Mouse (Mus musculus) liver, embryonic 14.5 days (tissue): ENCODE measurements around the gene Polr3b.

Source experiments
- CTCF ChIP-seq: IDR thresholded peaks from 2 replicates; pipeline ENCODE4 v1.5.1; 2016; ENCODE audit warnings: antibody characterized with exemption, low read depth, control low read depth
- EP300 ChIP-seq: IDR thresholded peaks from 2 replicates; pipeline ENCODE4 v1.6.1; 2016; ENCODE audit warnings: antibody characterized with exemption, low read depth

GRCm38 (mm10) chr10:84636656-84637055, 14.6 kb downstream of the Polr3b start:
- no peak for TF ChIP-seq CTCF
- TF ChIP-seq EP300, result no peak
